Mouse (Mus musculus): ENCODE data around the gene Il27ra. TPM values are rescaled to one million over a fixed set of nuclear protein-coding genes. Genes with fewer than 3 reads are reported as not detected.
"Not testable (repeated sequence)": the region's sequence is repeated elsewhere in the genome, so short reads cannot be mapped to it uniquely, and the experiment has no call there.

Il27ra gene
- polyA plus RNA-seq, 1 experiment = 0.12 TPM

DNA sequence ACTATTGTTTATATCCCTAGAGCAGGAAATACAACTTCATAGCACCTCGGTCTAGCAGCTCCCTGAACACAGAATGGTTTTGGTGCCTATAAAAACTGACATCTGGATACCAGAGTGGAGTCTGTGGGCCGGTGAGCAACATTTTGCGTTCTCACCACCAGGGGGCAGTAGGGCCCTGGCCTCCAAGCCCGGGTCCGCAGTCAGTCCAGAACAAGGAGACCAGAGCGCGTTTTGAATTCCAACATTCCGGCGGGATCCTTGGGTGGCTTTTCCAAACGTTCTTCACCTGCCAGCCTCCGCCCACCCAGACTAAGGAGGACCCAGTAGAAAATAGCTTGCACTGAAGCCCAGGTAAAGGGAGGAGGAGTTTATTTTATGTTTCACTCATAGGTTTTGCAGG is 32.5 kb downstream of the Il27ra start:
- H3K4me1 ChIP-seq (ENCODE audit: control insufficient read depth, insufficient read depth, low read length) = peaks cover 29% of the 10 kb centered on the region
- H3K27me3 ChIP-seq (ENCODE audit: control insufficient read depth, insufficient read depth, low read length) = no peaks in the 10 kb centered on the region
- TF ChIP-seq CTCF (IDR thresholded peaks at IDR 0.05; ENCODE audit: control insufficient read depth, insufficient read depth, insufficient replicate concordance, low read depth, low read length) = peak; percentile 92
- TF ChIP-seq POLR2A (IDR thresholded peaks at IDR 0.05; ENCODE audit: control insufficient read depth, low read depth, low read length) = no peak
- no peak overlapping the region for H3K4me3 ChIP-seq (ENCODE audit: control insufficient read depth, low read depth, low read length)
- H3K27ac ChIP-seq (ENCODE audit: control insufficient read depth, insufficient read depth, low read depth, low read length) = no peak overlapping the region
- H3K36me3 ChIP-seq (ENCODE audit: control insufficient read depth, insufficient read depth, low read length) = no peaks in the 10 kb centered on the region

DNA sequence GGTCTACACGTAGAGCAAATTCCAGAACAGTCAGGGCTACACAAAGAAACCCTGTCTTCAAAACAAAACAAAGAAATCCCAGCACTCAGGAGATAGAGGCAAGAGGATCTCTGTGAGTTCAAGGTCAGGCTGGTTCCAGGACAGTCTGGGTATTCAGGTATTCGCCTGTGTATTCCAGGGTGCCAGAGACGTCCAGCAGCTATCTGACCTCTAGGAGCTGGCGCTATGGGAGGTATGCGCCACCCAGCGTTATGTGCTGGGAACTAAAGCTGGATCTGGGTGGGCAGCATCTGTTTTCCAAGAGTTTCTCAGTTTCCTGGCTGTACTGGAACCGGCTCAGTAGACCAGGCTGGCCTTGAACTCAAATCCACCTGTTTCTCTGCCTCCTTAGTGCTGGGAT is 34.0 kb downstream of the Il27ra start:
- H3K27me3 ChIP-seq (ENCODE audit: control insufficient read depth, insufficient read depth, low read length) = no peaks in the 10 kb centered on the region
- peaks cover 37% of the 10 kb centered on the region for H3K4me1 ChIP-seq (ENCODE audit: control insufficient read depth, insufficient read depth, low read length)
- no peak overlapping the region for H3K4me3 ChIP-seq (ENCODE audit: control insufficient read depth, low read depth, low read length)
- TF ChIP-seq CTCF (IDR thresholded peaks at IDR 0.05; ENCODE audit: control insufficient read depth, insufficient read depth, insufficient replicate concordance, low read depth, low read length) (peak; percentile 28; the same call in 1 of the 2 replicates), POLR2A (IDR thresholded peaks at IDR 0.05; ENCODE audit: control insufficient read depth, low read depth, low read length) (no peak)
- H3K36me3 ChIP-seq (ENCODE audit: control insufficient read depth, insufficient read depth, low read length) = no peaks in the 10 kb centered on the region
- H3K27ac ChIP-seq (ENCODE audit: control insufficient read depth, insufficient read depth, low read depth, low read length) = no peak overlapping the region

DNA sequence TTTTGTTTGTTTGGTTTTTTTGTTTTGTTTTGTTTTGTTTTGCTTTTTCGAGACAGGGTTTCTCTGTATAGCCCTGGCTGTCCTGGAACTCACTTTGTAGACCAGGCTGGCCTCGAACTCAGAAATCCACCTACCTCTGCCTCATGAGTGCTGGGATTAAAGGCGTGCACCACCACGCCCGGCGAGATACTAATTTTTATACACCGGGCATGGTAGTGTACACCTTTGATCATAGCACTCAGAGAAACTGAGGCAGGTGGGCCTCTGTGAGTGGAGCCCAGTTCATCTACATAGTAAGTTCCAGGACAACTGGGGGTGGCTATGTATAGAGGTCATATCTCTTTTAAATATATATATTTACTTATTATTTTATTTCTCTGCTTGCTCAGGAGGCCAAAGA is 36.9 kb downstream of the Il27ra start:
- H3K36me3 ChIP-seq (ENCODE audit: control insufficient read depth, insufficient read depth, low read length); H3K27me3 ChIP-seq (ENCODE audit: control insufficient read depth, insufficient read depth, low read length); H3K4me3 ChIP-seq (ENCODE audit: control insufficient read depth, low read depth, low read length); H3K27ac ChIP-seq (ENCODE audit: control insufficient read depth, insufficient read depth, low read depth, low read length): not testable (repeated sequence)
- H3K4me1 ChIP-seq (ENCODE audit: control insufficient read depth, insufficient read depth, low read length) = peaks cover 35% of the 10 kb centered on the region

DNA sequence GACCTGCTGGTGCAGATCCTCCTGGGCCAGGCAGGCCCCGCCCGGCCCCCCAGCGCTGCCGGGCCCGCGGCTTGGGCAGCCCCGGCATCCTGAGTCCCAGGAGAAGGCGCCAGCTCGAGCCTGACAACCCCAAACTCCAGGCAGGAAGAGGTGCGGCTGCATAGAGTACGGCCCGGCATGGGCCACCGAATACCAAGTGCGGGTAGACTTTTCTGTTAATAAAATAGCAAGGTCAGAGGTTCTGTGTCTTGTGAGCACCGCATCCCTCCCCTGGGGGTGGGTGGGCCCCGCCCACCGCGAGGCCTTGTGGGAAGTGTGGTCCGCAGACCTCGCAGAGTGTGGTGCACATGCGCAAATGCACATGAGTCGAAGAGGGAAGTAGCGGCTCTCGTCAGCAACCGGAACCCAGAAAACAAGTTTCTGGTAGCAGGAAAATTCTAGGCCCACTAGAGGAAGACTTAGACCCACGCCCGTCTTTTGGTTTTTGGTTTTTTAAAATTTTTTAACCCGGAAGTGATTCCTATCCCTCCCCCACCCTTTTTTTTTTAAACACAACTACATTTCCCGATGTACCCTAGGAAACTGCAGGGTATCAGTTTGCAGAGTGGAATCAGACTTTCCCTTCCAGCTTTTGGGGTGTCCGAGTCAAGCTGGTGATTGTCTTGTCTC is 37.7 kb downstream of the Il27ra start:
- H3K27ac ChIP-seq (ENCODE audit: control insufficient read depth, insufficient read depth, low read depth, low read length) = peak overlapping the region; percentile 90

DNA sequence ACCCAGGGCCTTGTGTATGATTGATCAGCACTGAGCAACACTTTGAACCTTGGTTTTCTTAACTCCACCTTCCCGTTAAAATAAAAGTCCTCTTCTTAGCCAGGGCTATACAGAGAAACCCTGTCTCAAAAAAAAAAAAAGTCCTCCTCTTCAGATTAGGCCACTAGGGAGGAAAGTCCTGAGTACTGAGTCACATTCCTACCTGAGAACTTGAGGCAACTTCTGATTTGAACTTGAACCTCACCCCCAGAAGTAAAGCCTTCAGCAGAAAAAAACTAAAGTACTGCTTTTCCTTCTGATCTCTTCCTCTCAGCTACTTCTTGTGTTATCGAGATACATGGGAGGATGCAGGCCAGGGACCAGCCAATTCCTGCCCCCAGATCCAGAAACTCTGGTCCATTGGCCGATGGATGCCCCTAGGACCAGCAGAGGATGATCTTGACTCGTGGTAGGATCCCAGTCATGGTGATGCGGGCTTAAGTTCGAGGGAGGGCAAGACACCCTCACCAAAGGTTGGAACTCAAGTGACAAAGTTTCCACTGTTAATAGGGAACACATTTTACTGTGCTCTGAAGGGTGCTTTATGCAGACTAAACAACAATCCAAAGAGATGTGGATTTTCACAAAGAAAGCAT is 38.7 kb downstream of the Il27ra start:
- TF ChIP-seq POLR2A (IDR thresholded peaks at IDR 0.05; ENCODE audit: control insufficient read depth, low read depth, low read length) = no peak
- no peak for TF ChIP-seq CTCF (IDR thresholded peaks at IDR 0.05; ENCODE audit: control insufficient read depth, insufficient read depth, insufficient replicate concordance, low read depth, low read length)
- no peaks in the 10 kb centered on the region for H3K27me3 ChIP-seq (ENCODE audit: control insufficient read depth, insufficient read depth, low read length)
- H3K36me3 ChIP-seq (ENCODE audit: control insufficient read depth, insufficient read depth, low read length) = no peaks in the 10 kb centered on the region
- H3K4me1 ChIP-seq (ENCODE audit: control insufficient read depth, insufficient read depth, low read length) = peaks cover 39% of the 10 kb centered on the region
- peak overlapping the region; percentile 91 for H3K4me3 ChIP-seq (ENCODE audit: control insufficient read depth, low read depth, low read length)
- H3K27ac ChIP-seq (ENCODE audit: control insufficient read depth, insufficient read depth, low read depth, low read length) = no peak overlapping the region; the same call in 1 of the 2 replicates

More for the DNA sequence above, 37.7 kb downstream of the Il27ra start:
- H3K4me1 ChIP-seq (ENCODE audit: control insufficient read depth, insufficient read depth, low read length) = peaks cover 33% of the 10 kb centered on the region
- H3K27me3 ChIP-seq (ENCODE audit: control insufficient read depth, insufficient read depth, low read length) = no peaks in the 10 kb centered on the region
- TF ChIP-seq POLR2A (IDR thresholded peaks at IDR 0.05; ENCODE audit: control insufficient read depth, low read depth, low read length) = peak; percentile 55; the same call in 1 of the 2 replicates
- TF ChIP-seq CTCF (IDR thresholded peaks at IDR 0.05; ENCODE audit: control insufficient read depth, insufficient read depth, insufficient replicate concordance, low read depth, low read length) = no peak
- H3K4me3 ChIP-seq (ENCODE audit: control insufficient read depth, low read depth, low read length) = peak overlapping the region; percentile 91
- H3K36me3 ChIP-seq (ENCODE audit: control insufficient read depth, insufficient read depth, low read length) = no peaks in the 10 kb centered on the region

DNA sequence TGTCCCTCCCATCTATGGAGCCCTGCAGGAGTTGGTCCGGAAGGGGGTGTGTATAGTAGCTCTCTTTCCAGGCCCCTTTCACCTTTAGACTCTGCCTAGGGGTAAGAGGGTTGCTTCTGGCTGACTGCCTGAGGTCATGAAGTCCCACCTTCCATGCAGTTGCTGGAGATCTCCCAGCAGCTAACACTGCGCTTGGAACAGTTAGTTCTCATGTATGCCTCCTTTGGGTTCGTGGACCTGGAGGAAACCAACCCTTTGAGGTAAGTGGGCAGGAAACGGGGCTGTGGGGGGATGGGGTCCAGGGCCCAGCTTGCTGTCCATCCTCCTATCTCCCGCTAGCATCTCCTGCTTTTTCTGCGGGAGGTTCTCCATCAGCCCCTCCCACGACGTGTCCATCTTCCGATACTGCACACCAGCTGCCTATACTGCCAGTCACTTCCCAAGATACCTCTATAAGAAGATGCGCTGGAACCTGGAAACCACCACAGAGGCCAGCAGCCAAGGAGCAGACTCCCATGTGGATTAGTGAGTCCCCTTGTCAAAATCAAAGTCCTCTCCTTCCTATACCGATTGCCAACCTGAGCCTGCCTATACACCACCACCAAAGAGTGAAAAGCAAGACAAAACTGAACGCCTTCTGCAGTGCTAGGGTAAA is 39.3 kb downstream of the Il27ra start:
- Histone ChIP-seq H3K4me3 (ENCODE audit: control insufficient read depth, low read depth, low read length) (peak overlapping the region; percentile 33), H3K4me1 (ENCODE audit: control insufficient read depth, insufficient read depth, low read length) (peaks cover 44% of the 10 kb centered on the region), H3K27ac (ENCODE audit: control insufficient read depth, insufficient read depth, low read depth, low read length) (no peak overlapping the region), H3K36me3 (ENCODE audit: control insufficient read depth, insufficient read depth, low read length) (no peaks in the 10 kb centered on the region), H3K27me3 (ENCODE audit: control insufficient read depth, insufficient read depth, low read length) (no peaks in the 10 kb centered on the region)
- no peak for TF ChIP-seq CTCF (IDR thresholded peaks at IDR 0.05; ENCODE audit: control insufficient read depth, insufficient read depth, insufficient replicate concordance, low read depth, low read length)
- TF ChIP-seq POLR2A (IDR thresholded peaks at IDR 0.05; ENCODE audit: control insufficient read depth, low read depth, low read length) = no peak

DNA sequence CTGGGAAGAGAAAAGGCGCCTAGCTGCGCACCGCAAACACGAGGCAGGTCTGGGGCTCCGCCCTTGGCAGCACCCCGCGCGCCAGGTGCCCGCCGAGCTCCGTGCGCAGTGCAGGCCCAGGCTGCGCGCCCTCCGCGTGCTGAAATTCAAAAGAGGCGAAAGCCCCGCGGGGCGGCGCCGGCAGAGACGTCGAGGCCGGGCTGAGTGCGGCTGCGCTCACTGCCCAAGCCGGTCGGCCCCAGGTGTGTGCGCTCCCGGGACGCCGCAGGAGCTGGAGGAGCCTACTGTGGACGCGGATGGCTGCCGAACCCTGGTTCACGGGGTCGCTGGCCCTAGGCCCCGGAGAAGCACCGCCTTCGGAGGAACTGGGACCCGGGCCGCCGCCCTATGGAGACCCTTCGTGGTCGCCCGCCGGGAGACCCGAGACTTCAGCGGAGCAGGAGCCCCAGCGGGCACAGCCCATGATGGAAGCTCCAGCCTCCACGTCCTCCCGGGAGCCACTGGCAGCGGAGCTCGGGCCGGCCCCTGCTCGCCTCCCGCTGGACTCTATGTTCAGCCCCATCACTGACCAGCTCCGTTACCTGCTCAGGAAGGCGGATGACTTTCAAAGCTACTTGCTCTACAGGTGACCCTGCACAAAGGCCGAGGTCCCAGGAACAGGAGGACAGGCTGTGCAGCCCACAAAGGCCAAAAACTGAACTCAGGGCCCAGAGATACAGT is 40.9 kb downstream of the Il27ra start, which contains the start of gene 1700067K01Rik:
TSS of gene 1700067K01Rik (plus strand) at position 222 of the 720 bp plus-strand sequence.
- TF ChIP-seq POLR2A (IDR thresholded peaks at IDR 0.05; ENCODE audit: control insufficient read depth, low read depth, low read length) (0 out of 2 replicates have a peak, but pooled peaks have one; percentile 28), CTCF (IDR thresholded peaks at IDR 0.05; ENCODE audit: control insufficient read depth, insufficient read depth, insufficient replicate concordance, low read depth, low read length) (no peak)
- Histone ChIP-seq H3K4me3 (ENCODE audit: control insufficient read depth, low read depth, low read length) (peak within 1 kb of the TSS; percentile 76), H3K36me3 (ENCODE audit: control insufficient read depth, insufficient read depth, low read length) (no peaks in the 10 kb centered on the region), H3K27ac (ENCODE audit: control insufficient read depth, insufficient read depth, low read depth, low read length) (peak within 1 kb of the TSS; percentile 57), H3K27me3 (ENCODE audit: control insufficient read depth, insufficient read depth, low read length) (no peaks in the 10 kb centered on the region), H3K4me1 (ENCODE audit: control insufficient read depth, insufficient read depth, low read length) (peaks cover 45% of the 10 kb centered on the region)
